Mouse (Mus musculus) bone marrow, adult 2 months (tissue): ENCODE measurements around the gene Olfr1360. TPM values are rescaled to one million over a fixed set of nuclear protein-coding genes. Genes with fewer than 3 reads are reported as not detected.
"Not testable (repeated sequence)": the region's sequence is repeated elsewhere in the genome, so short reads cannot be mapped to it uniquely, and the experiment has no call there.

ENCODE experiments used
- H3K27ac ChIP-seq: fragments of 200-500 bp; 2 replicates; pipeline ENCODE4 v1.5.1; 2012; ENCODE audit warnings: low read depth, mild to moderate bottlenecking, control low read depth, inconsistent platforms, low read length; ENCODE audit not compliant: control insufficient read depth, poor library complexity, insufficient read depth
- H3K4me1 ChIP-seq: fragments of 200-500 bp; 2 replicates; pipeline ENCODE4 v1.6.1; 2011; ENCODE audit warnings: low read length; ENCODE audit not compliant: control insufficient read depth, insufficient read depth
- H3K4me3 ChIP-seq: fragments of 200-500 bp; replicated peaks from 2 replicates; pipeline ENCODE3; 2011; ENCODE audit warnings: mild to moderate bottlenecking, low read depth, low read length, control low read depth; ENCODE audit not compliant: control insufficient read depth
- CTCF ChIP-seq: fragments of 200-500 bp; IDR thresholded peaks from 2 replicates; pipeline ENCODE4 v1.5.1; 2011; ENCODE audit warnings: low read length, control low read depth; ENCODE audit not compliant: control insufficient read depth, insufficient read depth
- POLR2A ChIP-seq: fragments of 200-500 bp; IDR thresholded peaks from 2 replicates; pipeline ENCODE4 v1.6.1; 2011; ENCODE audit warnings: low read depth, mild to moderate bottlenecking, control low read depth, low read length, borderline replicate concordance; ENCODE audit not compliant: control insufficient read depth
- WGBS: fragments of 180-500 bp; shearing (Covaris S2); methylation state at CpG from one replicate; pipeline ENCODE4 v1.1.7; 2018; 5-methylcytosine and 5-hydroxymethylcytosine counted together
- polyA plus RNA-seq: library from polyadenylated mRNA; stranded (reverse); fragments of >200 nt; gene quantifications from 2 replicates; pipeline ENCODE4 v1.2.4, GENCODE M21; 2011; ENCODE audit warnings: low replicate concordance; ENCODE audit not compliant: missing spikeins, insufficient read depth, insufficient read length

The Olfr1360 gene
- not detected in 2 replicates for polyA plus RNA-seq

DNA sequence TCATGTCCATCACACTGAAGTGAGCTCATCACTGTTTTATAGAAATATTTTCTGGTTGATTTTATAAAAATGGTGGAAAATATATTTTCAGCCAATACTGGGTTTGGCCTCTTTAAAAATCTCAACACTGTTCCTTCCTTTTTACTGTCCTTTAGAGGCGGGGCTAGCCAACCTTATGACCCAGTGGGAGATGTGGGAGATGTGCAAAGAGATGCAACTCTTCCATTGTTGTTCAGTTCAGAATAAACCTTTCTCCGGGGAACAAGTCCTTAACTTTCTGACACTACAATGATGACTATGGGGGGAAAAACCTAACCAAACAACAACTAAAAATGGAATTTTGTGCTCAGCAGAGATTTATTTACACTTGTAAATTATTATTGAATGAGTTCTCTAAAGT is at the start of gene Olfr1360:
Gene Olfr1360, minus strand, starts transcription at position 101 of the 400 bp plus-strand sequence.
- no peak for TF ChIP-seq CTCF
- TF ChIP-seq POLR2A, result no peak
- no peaks in the 10 kb centered on the region for H3K4me1 ChIP-seq
- 79% methylated on average over 2 of the region's 2 CpGs for WGBS
- no peak within 1 kb of the TSS for H3K4me3 ChIP-seq
- no peak within 1 kb of the TSS for H3K27ac ChIP-seq

DNA sequence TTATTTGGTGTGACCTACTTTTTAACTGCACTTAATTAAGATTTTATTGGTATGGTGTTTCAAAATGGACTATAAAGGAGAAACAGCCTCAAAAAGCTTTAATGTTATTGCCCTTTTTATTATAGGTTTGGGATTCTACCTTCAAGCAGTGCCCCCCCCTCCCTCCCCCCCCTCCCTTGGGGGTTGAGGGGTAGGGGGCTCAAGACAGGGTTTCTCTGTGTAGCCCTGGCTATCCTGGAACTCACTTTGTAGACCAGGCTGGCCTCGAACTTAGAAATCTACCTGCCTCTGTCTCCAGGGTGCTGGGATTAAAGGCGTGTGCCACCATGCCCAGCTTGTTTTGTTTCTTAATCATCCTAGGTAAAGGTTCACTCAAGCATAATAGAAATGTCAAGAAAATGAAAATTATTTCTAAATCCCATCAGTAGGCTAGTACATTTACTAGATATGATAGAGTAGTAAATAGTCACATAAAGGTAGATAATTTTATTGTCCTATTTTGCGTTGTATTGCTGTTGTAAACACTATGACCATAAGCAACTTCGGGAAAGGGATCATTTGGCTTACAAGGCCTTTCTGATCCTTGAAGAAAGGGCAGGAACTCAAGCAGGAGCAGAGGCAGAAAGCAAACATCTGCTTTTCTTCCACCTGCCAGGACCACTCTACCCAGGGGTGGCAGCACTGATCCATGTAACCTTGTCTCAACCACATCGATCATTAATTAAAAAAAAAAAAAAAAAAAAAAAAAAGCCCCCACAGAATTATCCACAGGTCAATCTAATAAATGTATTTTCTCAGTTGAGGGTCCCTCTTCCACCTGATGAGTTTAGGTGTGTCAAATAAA is 46.0 kb upstream of the Olfr1360 start:
- WGBS, result 47% methylated on average over 5 of the region's 5 CpGs
- no peaks in the 10 kb centered on the region; the same call in 1 of the 2 replicates for H3K4me1 ChIP-seq
- H3K27ac ChIP-seq, result no peak overlapping the region
- H3K4me3 ChIP-seq, result no peak overlapping the region
- TF ChIP-seq POLR2A, result no peak

DNA sequence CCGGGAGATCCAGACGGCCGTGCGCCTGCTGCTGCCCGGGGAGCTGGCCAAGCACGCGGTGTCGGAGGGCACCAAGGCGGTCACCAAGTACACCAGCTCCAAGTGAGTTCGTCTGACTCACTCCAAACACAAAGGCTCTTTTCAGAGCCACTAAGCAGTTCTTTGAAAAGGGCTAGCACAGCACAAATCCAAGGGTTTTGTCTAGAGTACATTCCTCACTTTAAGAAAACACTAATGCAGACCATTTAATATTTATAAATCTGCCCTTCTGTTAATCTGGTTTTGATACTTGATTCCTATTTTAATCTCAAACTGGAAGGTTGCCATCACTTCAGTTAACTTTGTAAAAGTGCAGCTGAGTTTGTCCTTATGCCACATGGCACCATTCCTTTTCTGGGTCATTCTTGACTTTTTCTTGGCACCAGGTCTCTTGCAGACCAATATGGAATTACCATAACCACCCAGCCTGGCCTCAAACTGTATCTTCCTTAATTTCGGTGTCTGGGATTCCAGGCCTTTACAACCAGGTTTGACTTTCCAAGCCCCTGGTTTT is 45.2 kb upstream of the Olfr1360 start:
- 5% methylated on average over 11 of the region's 11 CpGs for WGBS
- Histone ChIP-seq H3K27ac (peak overlapping the region; percentile 91), H3K4me1 (no peaks in the 10 kb centered on the region; the same call in 1 of the 2 replicates), H3K4me3 (no peak overlapping the region)
- TF ChIP-seq POLR2A, result no peak
- no peak for TF ChIP-seq CTCF

DNA sequence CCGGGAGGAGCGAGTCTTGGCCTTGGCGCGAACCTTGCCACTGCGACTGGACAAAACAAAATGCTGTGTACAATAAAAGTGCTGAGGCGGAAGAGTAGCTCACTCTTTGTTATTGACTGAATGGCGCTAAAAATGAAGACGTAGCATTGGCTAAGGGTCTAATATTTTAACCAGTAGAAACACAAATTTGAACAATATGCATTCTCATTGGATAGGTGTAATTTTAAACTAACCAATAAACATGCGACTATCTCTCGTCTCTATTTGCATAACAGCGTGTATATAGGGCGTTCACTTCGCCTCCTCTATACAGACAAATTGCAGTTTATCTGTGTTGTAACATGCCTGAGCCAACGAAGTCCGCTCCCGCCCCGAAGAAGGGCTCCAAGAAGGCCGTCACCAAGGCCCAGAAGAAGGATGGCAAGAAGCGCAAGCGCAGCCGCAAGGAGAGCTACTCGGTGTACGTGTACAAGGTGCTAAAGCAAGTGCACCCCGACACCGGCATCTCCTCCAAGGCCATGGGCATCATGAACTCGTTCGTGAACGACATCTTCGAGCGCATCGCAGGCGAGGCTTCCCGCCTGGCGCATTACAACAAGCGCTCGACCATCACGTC is 44.7 kb upstream of the Olfr1360 start, which contains the start of gene Hist1h2bm:
Gene Hist1h2bm, plus strand, starts transcription at position 288 of the 616 bp plus-strand sequence.
- peak; percentile 96 for TF ChIP-seq POLR2A
- WGBS, result under 1% methylated on average over 37 of the region's 37 CpGs
- H3K4me1 ChIP-seq, result not testable (repeated sequence)
- Histone ChIP-seq H3K4me3 (peak within 1 kb of the TSS; percentile 82), H3K27ac (peak within 1 kb of the TSS; percentile 97)

DNA sequence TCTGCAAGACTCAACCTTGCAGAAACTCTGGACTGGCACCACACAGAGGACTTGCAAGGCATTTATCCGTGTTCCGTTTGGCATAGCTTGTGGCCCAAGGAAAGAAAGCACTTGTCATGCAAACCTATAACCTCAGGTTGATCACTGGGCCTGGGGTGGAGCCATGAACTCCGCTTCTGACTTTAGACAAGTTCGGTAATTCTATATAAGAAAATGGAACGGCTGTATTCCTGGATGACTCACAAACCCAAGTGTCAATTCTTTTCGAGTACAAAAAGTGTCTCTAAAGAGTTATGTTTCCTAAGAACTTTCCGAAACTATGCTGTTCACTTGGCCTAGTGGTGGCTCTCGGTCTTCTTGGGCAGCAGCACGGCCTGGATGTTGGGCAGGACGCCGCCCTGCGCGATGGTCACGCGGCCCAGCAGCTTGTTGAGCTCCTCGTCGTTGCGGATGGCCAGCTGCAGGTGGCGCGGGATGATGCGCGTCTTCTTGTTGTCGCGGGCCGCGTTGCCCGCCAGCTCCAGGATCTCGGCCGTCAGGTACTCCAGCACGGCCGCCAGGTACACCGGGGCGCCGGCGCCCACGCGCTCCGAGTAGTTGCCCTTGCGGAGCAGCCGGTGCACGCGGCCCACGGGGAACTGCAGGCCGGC is 44.0 kb upstream of the Olfr1360 start:
- Histone ChIP-seq H3K27ac (peak overlapping the region; percentile 97), H3K4me3 (peak overlapping the region; percentile 82)
- 2% methylated on average over 26 of the region's 44 CpGs for WGBS
- TF ChIP-seq POLR2A, result peak; percentile 56; the same call in 1 of the 2 replicates
- H3K4me1 ChIP-seq, result not testable (repeated sequence)

DNA sequence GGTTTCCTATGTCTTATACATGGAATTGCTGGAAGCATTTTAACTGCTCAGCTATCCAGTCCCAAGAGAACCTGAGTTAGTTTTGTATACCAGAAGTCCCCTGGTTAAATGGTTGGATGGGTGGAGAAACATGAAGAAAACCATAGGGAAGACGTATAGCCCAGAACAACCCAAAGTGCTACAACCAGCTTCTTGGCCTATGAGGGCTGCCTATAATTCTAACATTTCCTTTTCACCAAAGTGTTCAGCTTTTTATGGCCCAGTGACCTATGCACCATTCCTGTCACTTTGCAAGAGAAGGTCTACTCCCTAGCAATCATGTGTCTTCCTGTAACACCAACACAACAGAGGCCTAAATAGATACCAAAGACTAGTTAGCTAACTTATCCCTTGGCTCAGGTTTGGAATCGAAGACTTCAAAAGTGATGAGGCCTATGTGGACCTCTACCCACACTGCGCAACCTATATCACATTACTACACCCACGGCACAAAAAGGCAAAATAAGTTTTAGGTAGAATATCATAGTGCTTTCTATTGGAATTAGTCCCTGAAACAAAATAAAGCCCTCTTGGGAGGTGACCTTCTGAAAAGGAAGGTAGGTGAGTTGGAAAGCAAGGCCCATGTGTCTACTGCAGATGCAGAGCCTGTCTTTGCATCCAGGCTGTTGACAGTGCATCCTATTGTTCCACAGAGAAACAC is 41.3 kb upstream of the Olfr1360 start:
- H3K4me1 ChIP-seq, result no peaks in the 10 kb centered on the region; the same call in 1 of the 2 replicates
- TF ChIP-seq CTCF (no peak), POLR2A (no peak)
- 59% methylated on average over 4 of the region's 4 CpGs for WGBS
- peak overlapping the region; percentile 22; the same call in 1 of the 2 replicates for H3K27ac ChIP-seq
- H3K4me3 ChIP-seq, result peak overlapping the region; percentile 43

DNA sequence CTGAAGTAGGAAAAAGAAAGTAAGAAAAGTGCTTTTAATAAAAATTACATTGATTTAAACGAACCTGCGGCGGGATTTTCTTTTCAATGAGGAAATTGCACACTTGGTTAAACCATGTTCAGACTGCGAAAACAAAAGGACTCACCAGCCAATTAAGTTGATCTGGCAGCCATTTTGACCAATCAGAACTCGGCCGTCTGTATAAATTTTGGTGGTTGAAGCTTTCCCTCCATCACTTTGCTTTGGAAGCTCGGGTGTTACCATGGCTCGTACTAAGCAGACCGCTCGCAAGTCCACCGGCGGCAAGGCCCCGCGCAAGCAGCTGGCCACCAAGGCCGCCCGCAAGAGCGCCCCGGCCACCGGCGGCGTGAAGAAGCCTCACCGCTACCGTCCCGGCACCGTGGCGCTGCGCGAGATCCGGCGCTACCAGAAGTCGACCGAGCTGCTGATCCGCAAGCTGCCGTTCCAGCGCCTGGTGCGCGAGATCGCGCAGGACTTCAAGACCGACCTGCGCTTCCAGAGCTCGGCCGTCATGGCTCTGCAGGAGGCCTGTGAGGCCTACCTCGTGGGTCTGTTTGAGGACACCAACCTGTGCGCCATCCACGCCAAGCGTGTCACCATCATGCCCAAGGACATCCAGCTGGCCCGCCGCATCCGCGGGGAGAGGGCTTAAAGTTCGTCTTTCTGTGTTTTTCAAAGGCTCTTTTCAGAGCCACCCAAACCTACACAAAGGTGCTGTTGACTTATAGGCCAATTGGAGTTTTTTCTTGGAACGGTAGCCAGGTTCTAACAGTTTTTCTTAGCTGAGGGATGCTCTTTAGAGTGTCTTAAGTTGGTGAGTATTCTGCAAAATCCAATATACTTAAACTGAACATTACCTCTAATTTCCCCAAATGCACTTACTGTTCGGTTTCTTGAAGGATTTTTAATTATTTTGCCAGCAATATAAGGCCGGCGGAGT is 40.5 kb upstream of the Olfr1360 start, which contains the start of gene Hist1h3h:
Gene Hist1h3h, plus strand, starts transcription at position 263 of the 961 bp plus-strand sequence.
- TF ChIP-seq POLR2A, result peak; percentile 93; the same call in 1 of the 2 replicates
- H3K4me1 ChIP-seq, result not testable (repeated sequence)
- 4% methylated on average over 34 of the region's 56 CpGs for WGBS
- Histone ChIP-seq H3K4me3 (peak within 1 kb of the TSS; percentile 82), H3K27ac (peak within 1 kb of the TSS; percentile 97)
